Mouse (Mus musculus): ENCODE results near the gene Ccdc85c. TPM values are rescaled to one million over a fixed set of nuclear protein-coding genes. Genes with fewer than 3 reads are reported as not detected.
A peak's percentile ranks its signal among the peaks of the same experiment; 100 is the strongest.

Ccdc85c gene
- polyA plus RNA-seq, 1 experiment = 2.7 TPM

DNA sequence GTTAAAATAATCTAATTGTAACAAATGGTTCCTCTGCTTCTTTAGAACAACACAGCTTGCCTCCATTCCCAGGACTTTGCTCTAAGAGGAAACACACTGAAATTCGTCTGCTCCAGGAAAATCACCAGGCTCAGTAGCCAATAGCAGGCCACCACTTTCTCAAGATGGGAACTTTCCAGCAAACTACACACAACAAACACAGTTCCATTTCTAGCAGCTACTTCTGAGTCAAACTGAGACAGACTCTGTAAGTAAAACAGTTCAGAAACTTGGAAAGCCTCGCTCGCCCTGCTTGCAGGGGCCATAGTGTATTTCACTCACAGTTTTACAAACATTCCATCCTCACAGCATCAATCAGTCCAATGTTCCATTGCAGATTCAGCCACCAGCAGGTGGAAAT lies 98.9 kb downstream of the Ccdc85c start:
- no peak overlapping the region for H3K27ac ChIP-seq (ENCODE audit: control insufficient read depth, insufficient read depth, low read depth, low read length, poor library complexity)
- H3K4me3 ChIP-seq (replicated peaks; ENCODE audit: control insufficient read depth, low read depth, low read length) = no peak overlapping the region

GRCm38 (mm10) chr12:108174606-108175505 lies 100.4 kb downstream of the Ccdc85c start:
- WGBS = 85% methylated on average over 8 of the region's 8 CpGs
- Histone ChIP-seq H3K4me1 (ENCODE audit: control insufficient read depth, insufficient read depth, low read length) (peaks cover 4% of the 10 kb centered on the region), H3K4me3 (replicated peaks; ENCODE audit: control insufficient read depth, low read depth, low read length) (no peak overlapping the region), H3K27ac (ENCODE audit: control insufficient read depth, insufficient read depth, low read depth, low read length, poor library complexity) (no peak overlapping the region)
- TF ChIP-seq CTCF (IDR thresholded peaks at IDR 0.05; ENCODE audit: control insufficient read depth, insufficient read depth, low read length) (no peak), POLR2A (IDR thresholded peaks at IDR 0.05; ENCODE audit: borderline replicate concordance, control insufficient read depth, low read depth, low read length) (no peak)

More for the DNA sequence above, 98.9 kb downstream of the Ccdc85c start:
- WGBS = 81% methylated on average over 3 of the region's 3 CpGs
- H3K4me1 ChIP-seq (ENCODE audit: control insufficient read depth, insufficient read depth, low read length) = peaks cover 4% of the 10 kb centered on the region
- TF ChIP-seq POLR2A (IDR thresholded peaks at IDR 0.05; ENCODE audit: borderline replicate concordance, control insufficient read depth, low read depth, low read length) (no peak), CTCF (IDR thresholded peaks at IDR 0.05; ENCODE audit: control insufficient read depth, insufficient read depth, low read length) (no peak)

DNA sequence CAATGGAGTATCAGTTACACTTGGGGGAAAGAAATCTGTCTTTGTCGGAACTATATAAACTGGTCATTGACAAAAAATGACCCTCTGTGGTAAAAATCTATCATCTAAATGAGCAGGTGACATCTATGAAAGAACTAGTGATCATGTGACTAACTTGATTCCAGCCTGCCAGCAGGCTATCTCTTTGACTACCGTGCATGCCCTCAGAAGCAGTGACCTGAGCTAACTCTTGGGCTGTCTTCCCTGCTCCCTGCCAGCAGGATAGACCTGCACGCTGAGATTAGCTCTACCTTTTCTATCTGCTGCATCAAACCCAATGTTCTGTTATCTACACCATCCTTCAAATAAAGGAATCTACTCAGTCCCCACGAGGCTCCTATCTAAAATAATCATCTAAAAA lies 102.6 kb downstream of the Ccdc85c start:
- 70% methylated on average over 4 of the region's 4 CpGs for WGBS
- Histone ChIP-seq H3K4me1 (ENCODE audit: control insufficient read depth, insufficient read depth, low read length) (peaks cover 6% of the 10 kb centered on the region), H3K27ac (ENCODE audit: control insufficient read depth, insufficient read depth, low read depth, low read length, poor library complexity) (no peak overlapping the region), H3K4me3 (replicated peaks; ENCODE audit: control insufficient read depth, low read depth, low read length) (no peak overlapping the region)
- TF ChIP-seq CTCF (IDR thresholded peaks at IDR 0.05; ENCODE audit: control insufficient read depth, insufficient read depth, low read length) (no peak), POLR2A (IDR thresholded peaks at IDR 0.05; ENCODE audit: borderline replicate concordance, control insufficient read depth, low read depth, low read length) (no peak)

DNA sequence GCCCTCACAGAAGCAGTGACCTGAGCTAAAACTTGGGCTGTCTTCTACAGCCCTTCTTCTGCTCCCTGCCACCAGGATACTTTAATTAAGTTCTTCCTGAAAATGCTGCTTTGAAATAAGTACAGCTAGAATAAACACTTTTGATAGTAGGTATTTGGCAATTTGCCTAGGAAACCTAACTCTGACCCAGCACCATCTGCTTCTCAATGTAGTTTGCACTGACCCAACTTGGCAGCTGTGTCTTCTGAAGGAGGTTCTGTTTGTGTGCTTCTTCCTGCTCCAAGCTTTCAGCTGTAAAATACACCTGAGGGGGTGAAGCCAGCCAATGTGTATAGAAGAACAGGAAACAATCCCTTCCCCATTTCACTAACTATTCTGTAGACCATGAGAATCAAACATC lies 103.9 kb downstream of the Ccdc85c start:
- Histone ChIP-seq H3K4me3 (replicated peaks; ENCODE audit: control insufficient read depth, low read depth, low read length) (no peak overlapping the region), H3K4me1 (ENCODE audit: control insufficient read depth, insufficient read depth, low read length) (peaks cover 6% of the 10 kb centered on the region)

DNA sequence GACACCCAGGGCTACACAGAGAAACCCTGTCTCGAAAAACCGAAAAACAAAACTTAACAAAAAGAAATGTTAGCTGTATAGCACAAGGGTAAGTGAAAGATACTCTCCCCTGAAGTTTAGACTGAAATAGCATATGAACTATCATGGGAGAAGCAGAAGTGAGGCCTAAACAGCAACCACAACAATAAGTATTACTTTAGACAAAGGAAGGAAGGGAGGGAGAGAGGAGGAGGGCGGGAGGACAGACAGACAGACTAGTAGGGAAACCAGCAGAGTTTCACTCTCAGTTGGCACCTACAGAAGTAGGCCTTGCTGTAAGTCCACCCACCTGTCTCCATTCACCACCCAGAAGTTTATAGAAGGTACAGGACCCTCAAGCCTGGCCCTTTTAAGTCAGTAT lies 104.8 kb downstream of the Ccdc85c start:
- Histone ChIP-seq H3K4me1 (ENCODE audit: control insufficient read depth, insufficient read depth, low read length) (peaks cover 6% of the 10 kb centered on the region), H3K4me3 (replicated peaks; ENCODE audit: control insufficient read depth, low read depth, low read length) (no peak overlapping the region), H3K27ac (ENCODE audit: control insufficient read depth, insufficient read depth, low read depth, low read length, poor library complexity) (peak overlapping the region; percentile 36; the same call in 1 of the 2 replicates)
- TF ChIP-seq CTCF (IDR thresholded peaks at IDR 0.05; ENCODE audit: control insufficient read depth, insufficient read depth, low read length) = no peak
- WGBS = 29% methylated on average over 3 of the region's 3 CpGs

More for the DNA sequence above, 103.9 kb downstream of the Ccdc85c start:
- no peak overlapping the region for H3K27ac ChIP-seq (ENCODE audit: control insufficient read depth, insufficient read depth, low read depth, low read length, poor library complexity)
- TF ChIP-seq POLR2A (IDR thresholded peaks at IDR 0.05; ENCODE audit: borderline replicate concordance, control insufficient read depth, low read depth, low read length) = no peak
- no peak for TF ChIP-seq CTCF (IDR thresholded peaks at IDR 0.05; ENCODE audit: control insufficient read depth, insufficient read depth, low read length)

- no peak overlapping the region for H3K27ac ChIP-seq (ENCODE audit: control insufficient read depth, insufficient read depth, low read depth, low read length, poor library complexity)
- no peak overlapping the region for H3K4me3 ChIP-seq (replicated peaks; ENCODE audit: control insufficient read depth, low read depth, low read length)
- H3K4me1 ChIP-seq (ENCODE audit: control insufficient read depth, insufficient read depth, low read length) = peaks cover 6% of the 10 kb centered on the region
- 30% methylated on average over 3 of the region's 3 CpGs for WGBS
- TF ChIP-seq CTCF (IDR thresholded peaks at IDR 0.05; ENCODE audit: control insufficient read depth, insufficient read depth, low read length) (no peak), POLR2A (IDR thresholded peaks at IDR 0.05; ENCODE audit: borderline replicate concordance, control insufficient read depth, low read depth, low read length) (no peak)
Observed at GRCm38 (mm10) chr12:108168909-108169308, 106.3 kb downstream of the Ccdc85c start.

DNA sequence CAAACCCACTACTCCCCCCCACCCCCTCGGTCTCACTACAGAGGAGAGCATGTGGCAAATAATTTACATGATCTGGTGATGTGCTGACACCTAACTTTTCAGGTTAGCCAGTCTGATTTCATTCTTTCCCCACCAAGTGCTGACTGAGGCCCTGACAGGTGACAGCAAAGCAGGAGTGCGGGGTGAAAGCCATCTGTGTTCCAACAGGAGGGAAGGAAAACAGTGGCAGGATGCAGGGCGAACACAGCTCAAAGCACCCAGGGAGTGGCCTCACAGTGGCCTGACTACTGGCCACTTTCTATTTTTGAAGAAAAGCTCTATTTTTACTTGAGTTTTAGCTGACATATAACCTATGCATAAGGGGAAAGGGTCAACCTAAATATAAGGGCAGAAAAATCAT lies 111.5 kb downstream of the Ccdc85c start:
- H3K4me1 ChIP-seq (ENCODE audit: control insufficient read depth, insufficient read depth, low read length) = no peaks in the 10 kb centered on the region; the same call in 1 of the 2 replicates
- H3K4me3 ChIP-seq (replicated peaks; ENCODE audit: control insufficient read depth, low read depth, low read length) = no peak overlapping the region
- TF ChIP-seq POLR2A (IDR thresholded peaks at IDR 0.05; ENCODE audit: borderline replicate concordance, control insufficient read depth, low read depth, low read length) (no peak), CTCF (IDR thresholded peaks at IDR 0.05; ENCODE audit: control insufficient read depth, insufficient read depth, low read length) (no peak)
- WGBS = 91% methylated on average over 3 of the region's 3 CpGs
- no peak overlapping the region for H3K27ac ChIP-seq (ENCODE audit: control insufficient read depth, insufficient read depth, low read depth, low read length, poor library complexity)

DNA sequence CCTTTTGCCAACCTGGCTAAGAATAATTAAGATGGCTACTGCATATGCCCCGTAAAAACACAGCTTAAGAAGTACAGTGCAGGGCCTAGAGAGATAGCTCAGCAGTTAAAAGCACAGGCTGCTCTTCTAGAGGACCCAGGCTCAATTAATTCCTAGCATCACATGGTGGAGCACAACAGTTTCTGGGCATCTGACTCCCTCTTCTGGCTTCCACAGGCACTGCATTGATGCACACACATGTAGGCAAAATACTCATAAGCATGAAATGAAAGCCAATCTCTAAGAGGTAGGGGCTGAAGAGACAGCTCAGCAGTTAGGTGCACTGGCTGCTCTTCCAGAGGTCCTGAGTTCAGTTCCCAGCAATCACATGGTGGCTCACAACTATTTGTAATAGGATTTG lies 113.2 kb downstream of the Ccdc85c start:
- H3K4me1 ChIP-seq (ENCODE audit: control insufficient read depth, insufficient read depth, low read length) = no peaks in the 10 kb centered on the region; the same call in 1 of the 2 replicates
- no peak overlapping the region for H3K4me3 ChIP-seq (replicated peaks; ENCODE audit: control insufficient read depth, low read depth, low read length)
- no peak overlapping the region for H3K27ac ChIP-seq (ENCODE audit: control insufficient read depth, insufficient read depth, low read depth, low read length, poor library complexity)
- WGBS = 100% methylated on average over 1 of the region's 1 CpGs
- TF ChIP-seq CTCF (IDR thresholded peaks at IDR 0.05; ENCODE audit: control insufficient read depth, insufficient read depth, low read length) (0 out of 2 replicates have a peak, but pooled peaks have one; percentile 2), POLR2A (IDR thresholded peaks at IDR 0.05; ENCODE audit: borderline replicate concordance, control insufficient read depth, low read depth, low read length) (no peak)
